Mouse (Mus musculus) induced T-regulatory cell, adult 2 months (primary cell): ENCODE measurements around the gene Naalad2.
"Not testable (repeated sequence)": the region's sequence is repeated elsewhere in the genome, so short reads cannot be mapped to it uniquely, and the experiment has no call there.

ENCODE experiments used
- DNase-seq: peaks from one replicate; pipeline ENCODE4 v3.0.0-alpha.2; 2012; ENCODE audit warnings: low read depth

Gene Naalad2

GRCm38 (mm10) chr9:18402895-18403294 lies at the start of gene Naalad2:
Gene Naalad2 (minus strand): TSS chr9:18402995.
- not testable (repeated sequence) for DNase-seq

DNA sequence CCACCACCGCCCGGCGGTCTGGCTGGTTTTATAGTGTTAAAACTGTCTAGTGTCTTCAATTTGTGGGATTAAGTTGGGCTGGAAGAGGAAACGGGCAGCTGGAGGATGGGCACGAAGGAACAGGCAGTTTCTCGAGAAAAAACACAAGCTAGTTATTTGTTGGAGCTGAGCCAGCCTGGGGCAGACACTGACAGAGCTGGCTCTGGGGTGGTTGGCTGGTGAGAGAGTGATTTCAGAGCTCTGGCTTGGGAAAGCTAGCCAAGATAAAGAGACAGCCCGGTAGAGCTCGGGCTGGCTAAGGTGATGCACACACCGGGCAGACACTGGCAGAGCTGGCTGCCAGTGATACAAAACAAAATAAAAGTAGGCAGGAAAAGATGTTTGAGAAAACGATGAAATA lies 28.9 kb upstream of the Naalad2 start:
- DNase-seq: no peak

GRCm38 (mm10) chr9:18430354-18430753 lies 27.6 kb upstream of the Naalad2 start, which contains the start of gene Mbd3l2:
Gene Mbd3l2 (plus strand): TSS chr9:18430654.
- DNase-seq: no peak

- peak; percentile 9 for DNase-seq
Observed at GRCm38 (mm10) chr9:18412371-18412770, 9.6 kb upstream of the Naalad2 start.

GRCm38 (mm10) chr9:18404118-18404517 lies 1.3 kb upstream of the Naalad2 start, which contains the start of gene Ubtfl1:
Gene Ubtfl1 (plus strand): TSS chr9:18404418.
- DNase-seq: no peak

GRCm38 (mm10) chr9:18399629-18400028 lies 3.2 kb downstream of the Naalad2 start:
- DNase-seq: no peak

DNA sequence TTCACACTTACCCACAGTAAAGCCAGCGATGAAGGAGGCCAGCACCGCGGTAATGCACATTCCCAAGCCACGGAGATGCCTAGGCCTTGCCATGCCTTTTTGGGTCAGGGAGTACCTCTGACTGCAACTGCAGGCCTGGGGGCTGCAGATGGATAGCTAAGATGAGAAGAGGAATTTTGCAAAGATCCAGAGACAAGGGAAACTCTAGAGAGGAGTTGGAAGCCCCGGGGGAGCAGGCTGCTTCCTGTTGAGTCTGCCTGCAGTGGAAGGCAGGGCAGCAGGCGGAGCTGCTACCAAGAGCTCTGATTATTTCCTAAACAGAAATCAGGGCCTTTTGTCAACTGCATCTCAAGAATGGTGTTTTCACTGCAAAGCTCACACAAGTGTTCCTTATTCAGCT lies 17.0 kb downstream of the Naalad2 start:
- no peak for DNase-seq

DNA sequence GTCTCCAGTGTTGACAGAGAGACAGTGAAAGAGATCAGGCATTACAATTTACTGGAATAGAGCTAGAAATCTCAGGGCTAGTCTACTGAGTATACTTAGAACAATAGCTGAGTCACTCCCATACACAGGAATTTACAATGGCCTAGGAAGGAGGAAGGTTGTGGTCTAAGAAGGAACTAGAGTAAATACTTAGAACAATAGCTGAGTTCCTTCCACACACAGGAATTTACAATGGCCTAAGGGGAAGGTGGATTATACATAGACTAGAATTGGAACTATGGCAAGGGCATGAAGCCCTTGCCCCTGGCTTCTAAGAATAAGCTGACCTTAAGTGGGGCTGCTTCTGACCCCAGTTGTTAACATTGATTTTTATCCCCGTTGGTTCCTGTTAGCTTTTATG lies 29.8 kb downstream of the Naalad2 start:
- DNase-seq: not testable (repeated sequence)

DNA sequence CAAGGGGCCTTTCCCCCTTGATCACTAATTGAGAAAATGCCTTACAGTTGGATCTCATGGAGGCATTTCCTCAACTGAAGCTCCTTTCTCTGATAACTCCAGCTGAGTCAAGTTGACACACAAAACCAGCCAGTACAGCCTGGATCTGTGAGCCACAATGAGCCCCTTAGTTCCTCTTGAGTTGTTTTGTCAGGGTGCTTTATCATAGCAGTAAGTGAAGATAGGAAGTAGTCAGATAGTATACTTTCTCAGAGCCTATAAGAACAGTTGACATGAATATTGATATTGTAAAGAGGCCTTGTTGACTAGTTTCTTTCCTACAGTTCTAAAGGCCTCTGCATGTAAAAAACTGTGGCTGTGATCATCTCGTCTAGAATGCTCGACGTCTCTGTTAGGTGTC lies 82.8 kb downstream of the Naalad2 start:
- DNase-seq: no peak

- DNase-seq: no peak
Observed at GRCm38 (mm10) chr9:18298301-18298700, 104.5 kb downstream of the Naalad2 start.

DNA sequence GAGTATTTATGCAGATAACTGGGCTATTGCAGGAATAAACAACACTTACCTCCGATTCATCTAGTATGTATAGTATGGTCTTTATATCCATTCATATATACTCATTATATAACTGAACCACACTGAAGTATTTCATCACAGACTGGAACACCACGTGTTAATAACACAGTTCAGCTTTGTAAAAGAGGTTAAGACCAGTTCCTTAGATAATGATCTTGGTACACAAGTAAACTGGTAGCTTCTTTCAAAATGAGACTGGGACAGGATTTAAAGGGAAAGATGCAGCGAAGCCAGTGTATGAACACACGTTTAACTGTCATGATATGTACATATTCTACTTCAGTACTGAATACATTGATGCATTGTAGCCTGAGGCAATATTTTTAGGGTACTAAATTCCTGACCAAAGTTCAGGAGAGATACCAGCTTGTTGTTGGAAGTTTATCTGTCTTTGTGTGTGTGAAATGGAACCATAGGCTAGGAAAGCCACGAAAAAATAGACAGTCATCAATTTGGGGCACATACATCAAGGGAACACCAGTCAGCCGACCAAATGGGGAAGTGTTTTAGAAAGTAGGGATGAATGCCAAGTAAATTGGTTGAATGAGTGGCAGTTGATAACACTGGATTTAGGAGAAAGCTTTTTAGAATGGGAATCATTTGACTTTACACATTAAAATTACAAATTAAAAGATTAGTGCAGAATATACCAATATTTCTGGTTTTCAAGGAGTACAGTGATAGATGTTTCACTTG lies 109.6 kb downstream of the Naalad2 start:
- DNase-seq: no peak

DNA sequence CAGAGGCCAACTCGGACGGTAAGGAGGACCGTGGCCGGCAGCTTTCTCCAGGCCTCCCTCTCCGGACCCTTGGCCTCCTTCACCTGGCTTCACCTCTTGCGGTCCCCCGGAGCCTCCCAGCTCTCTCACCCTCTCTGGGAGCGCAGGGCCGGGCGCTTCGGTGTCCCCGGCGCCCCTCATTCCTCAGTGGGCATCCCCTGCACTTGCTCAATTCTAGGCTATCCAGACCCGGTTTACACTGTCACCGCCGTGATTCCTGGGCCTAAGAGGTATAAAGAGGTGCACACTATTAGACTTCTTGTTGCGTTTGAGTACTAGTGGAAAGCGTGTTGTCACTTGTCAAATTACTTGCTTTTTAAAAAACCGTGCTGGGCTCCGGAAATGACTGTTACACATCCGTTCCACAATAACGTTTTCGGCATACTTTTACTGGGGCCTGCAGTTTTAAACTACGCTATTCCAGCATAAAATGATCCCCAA lies 110.3 kb downstream of the Naalad2 start:
- DNase-seq: peak; percentile 77

DNA sequence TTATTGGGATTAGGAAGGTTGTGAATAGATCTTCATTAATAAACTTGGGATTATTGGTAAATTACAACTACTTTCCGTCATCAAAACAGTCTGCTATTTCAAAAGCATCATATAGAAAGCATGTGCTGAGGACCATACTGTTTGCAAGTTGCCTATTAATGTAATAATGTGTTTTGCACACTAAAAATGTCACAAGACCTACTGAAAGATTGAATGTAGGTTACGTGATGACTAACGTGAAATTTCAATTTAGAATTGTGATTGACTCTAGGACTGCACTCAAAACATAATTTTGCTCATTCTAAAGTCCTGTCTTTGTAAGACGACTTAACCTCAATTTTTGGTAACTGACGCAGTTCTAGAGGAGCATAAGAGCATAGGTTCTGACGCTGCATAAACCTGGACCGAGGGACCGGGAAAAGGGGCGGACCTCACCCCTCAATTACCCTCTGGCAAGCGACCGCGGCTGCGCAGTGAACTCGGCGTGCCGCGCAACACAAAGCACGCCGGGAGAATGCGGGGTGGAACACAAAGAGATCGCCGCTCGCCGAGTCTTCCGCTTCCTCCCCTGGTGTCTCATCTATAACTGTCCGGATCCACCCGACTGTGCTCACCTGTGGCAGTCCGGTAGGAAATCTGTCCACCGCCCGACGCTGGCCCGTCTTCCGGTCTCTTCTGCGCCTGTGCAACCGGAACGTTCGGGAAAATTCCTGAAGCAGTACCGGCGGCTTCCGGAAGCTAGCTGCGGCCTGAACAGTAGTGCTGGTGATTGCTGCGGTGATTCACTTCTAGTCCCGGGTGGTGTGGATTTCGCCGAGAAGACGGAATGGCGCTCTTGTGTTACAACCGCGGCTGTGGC lies 111.0 kb downstream of the Naalad2 start, which contains the start of gene Chordc1:
TSS of gene Chordc1 (plus strand) at position 555 of the 859 bp plus-strand sequence.
- DNase-seq: peak; percentile 97

- not testable (repeated sequence) for DNase-seq
Observed at GRCm38 (mm10) chr9:18278693-18279092, 124.1 kb downstream of the Naalad2 start.

DNA sequence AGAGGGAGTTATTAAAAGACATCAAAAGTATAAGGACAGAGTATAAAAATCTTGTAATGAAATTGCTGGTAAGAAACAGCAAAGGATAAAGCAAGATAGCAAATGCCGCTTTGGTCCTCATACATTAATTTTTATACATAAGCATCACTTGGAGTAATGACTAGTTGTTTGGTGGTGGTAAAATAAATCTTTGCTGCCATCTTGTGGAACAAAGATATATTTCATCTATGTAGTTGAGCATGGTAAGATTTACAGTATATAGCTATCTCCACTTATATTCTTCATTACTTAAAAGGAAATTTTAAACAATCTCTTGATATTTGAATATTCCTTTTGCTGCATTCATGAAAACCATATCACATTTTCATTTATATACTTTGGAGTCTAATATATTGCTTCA lies 125.3 kb downstream of the Naalad2 start:
- peak; percentile 63 for DNase-seq

GRCm38 (mm10) chr9:18276844-18277243 lies 126.0 kb downstream of the Naalad2 start:
- no peak for DNase-seq

- no peak for DNase-seq
Observed at GRCm38 (mm10) chr9:18275901-18276300, 126.9 kb downstream of the Naalad2 start.
